Mouse (Mus musculus) CH12.LX (cell line): ENCODE measurements at regions not wholly inside any gene's neighbourhood (a gene's known extent, or its start where the extent isn't known, plus 50 kb on each side); places are given as distances from the start of the nearest gene placed in this dataset.

ENCODE experiments used
- DNase-seq: peaks from one replicate; pipeline ENCODE4 v3.0.0-alpha.2; 2013; ENCODE audit errors: extremely low read depth
- H3K27ac ChIP-seq: 2 replicates; pipeline ENCODE4 v1.5.1; 2012; ENCODE audit warnings: low read depth, mild to moderate bottlenecking, control low read depth, moderate library complexity; ENCODE audit not compliant: insufficient read depth
- H3K27me3 ChIP-seq: replicated peaks from 2 replicates; pipeline ENCODE3; 2012; ENCODE audit warnings: inconsistent platforms
- H3K36me3 ChIP-seq, 2 experiments: replicated peaks in 1 of 2; 2 replicates each; pipeline versions ENCODE3 to v1.6.1; 2012; ENCODE audit warnings: inconsistent platforms in 1 of 2, low read length in 1 of 2, mild to moderate bottlenecking in 1 of 2, mixed read lengths in 1 of 2, moderate library complexity in 1 of 2; ENCODE audit not compliant: control insufficient read depth in 1 of 2, insufficient read depth in 1 of 2
- H3K4me1 ChIP-seq, 2 experiments: 2 replicates each; pipeline ENCODE4 v1.6.1; 2012; ENCODE audit warnings: inconsistent platforms in 1 of 2, moderate library complexity in 1 of 2; ENCODE audit not compliant: insufficient read depth in 2 of 2, control insufficient read depth in 1 of 2
- H3K4me2 ChIP-seq: 2 replicates; pipeline ENCODE4 v1.6.1; 2012; ENCODE audit warnings: low read depth, mild to moderate bottlenecking, control low read depth; ENCODE audit not compliant: poor library complexity, insufficient read depth, severe bottlenecking
- H3K4me3 ChIP-seq, 3 experiments: fragments of 150-350 bp in 1 of 3; sonication (generic) in 1 of 3; replicated peaks in 1 of 3; 2 replicates each; pipeline versions ENCODE3 to v1.5.1; 2011 to 2012; ENCODE audit warnings: low read depth in 2 of 3, low read length in 2 of 3, mild to moderate bottlenecking in 2 of 3, moderate library complexity in 2 of 3, control low read depth in 1 of 3, improper control_type of control experiment in 1 of 3, inconsistent platforms in 1 of 3, mixed read lengths in 1 of 3; ENCODE audit not compliant: poor library complexity in 1 of 3
- H3K79me2 ChIP-seq: replicated peaks from 2 replicates; pipeline ENCODE4 v1.6.1; 2012; ENCODE audit warnings: mild to moderate bottlenecking, moderate library complexity; ENCODE audit not compliant: control insufficient read depth, poor library complexity, insufficient read depth, severe bottlenecking; ENCODE audit errors: extremely low read depth
- H3K9ac ChIP-seq: 2 replicates; pipeline ENCODE4 v1.6.1; 2012; ENCODE audit warnings: low read depth, mild to moderate bottlenecking, control low read depth, moderate library complexity; ENCODE audit not compliant: insufficient read depth
- H3K9me3 ChIP-seq: replicated peaks from 2 replicates; pipeline ENCODE3; 2012; ENCODE audit warnings: low read length, inconsistent platforms, mixed read lengths
- CHD2 ChIP-seq: IDR thresholded peaks from 2 replicates; pipeline ENCODE4 v1.6.1; 2011; ENCODE audit warnings: low read length, improper control_type of control experiment
- E2F4 ChIP-seq: IDR thresholded peaks from 2 replicates; pipeline ENCODE4 v1.6.1; 2011; ENCODE audit warnings: low read depth, low read length, improper control_type of control experiment; ENCODE audit not compliant: insufficient replicate concordance
- MAX ChIP-seq: IDR thresholded peaks from 2 replicates; pipeline ENCODE4 v1.6.1; 2011; ENCODE audit warnings: low read length, improper control_type of control experiment
- NELFE ChIP-seq: IDR thresholded peaks from 2 replicates; pipeline ENCODE4 v1.6.1; 2011; ENCODE audit warnings: low read depth, low read length, improper control_type of control experiment
- POLR2AphosphoS2 ChIP-seq: IDR thresholded peaks from 2 replicates; pipeline ENCODE4 v1.6.1; 2011; ENCODE audit warnings: low read depth, low read length, improper control_type of control experiment
- RAD21 ChIP-seq: IDR thresholded peaks from 2 replicates; pipeline ENCODE4 v1.6.1; 2011; ENCODE audit warnings: low read depth, mild to moderate bottlenecking, low read length, improper control_type of control experiment, moderate library complexity
- TBP ChIP-seq: conservative IDR thresholded peaks from 2 replicates; pipeline ENCODE4 v1.6.1; 2011; ENCODE audit warnings: low read depth, low read length, improper control_type of control experiment
- USF1 ChIP-seq: IDR thresholded peaks from 2 replicates; pipeline ENCODE4 v1.6.1; 2014; ENCODE audit warnings: low read depth, mild to moderate bottlenecking, inconsistent platforms, low read length, improper control_type of control experiment
- USF2 ChIP-seq: conservative IDR thresholded peaks from 2 replicates; pipeline ENCODE4 v1.6.1; 2011; ENCODE audit warnings: low read depth, low read length, improper control_type of control experiment
- ZKSCAN1 ChIP-seq: IDR thresholded peaks from 2 replicates; pipeline ENCODE4 v1.6.1; 2012; ENCODE audit warnings: low read depth, inconsistent platforms, low read length, improper control_type of control experiment, borderline replicate concordance
- dilution Hi-C: fragments of 300-500 bp; cut with MboI; formaldehyde crosslinking; loops from 2 replicates; pipeline ENCODE4 v1.14.3; 2020; ENCODE audit warnings: low sequenced_read_pairs; ENCODE audit not compliant: extremely low pct_unique_long_range_greater_than_20kb, extremely low pct_ligation_motif_present
- in situ Hi-C: fragments of 300-500 bp; cut with MboI; formaldehyde crosslinking; loops from 3 replicates; pipeline ENCODE4 v1.14.3; 2019; ENCODE audit warnings: low sequenced_read_pairs, low pct_ligation_motif_present, low pct_unique_long_range_greater_than_20kb, mixed read lengths

DNA sequence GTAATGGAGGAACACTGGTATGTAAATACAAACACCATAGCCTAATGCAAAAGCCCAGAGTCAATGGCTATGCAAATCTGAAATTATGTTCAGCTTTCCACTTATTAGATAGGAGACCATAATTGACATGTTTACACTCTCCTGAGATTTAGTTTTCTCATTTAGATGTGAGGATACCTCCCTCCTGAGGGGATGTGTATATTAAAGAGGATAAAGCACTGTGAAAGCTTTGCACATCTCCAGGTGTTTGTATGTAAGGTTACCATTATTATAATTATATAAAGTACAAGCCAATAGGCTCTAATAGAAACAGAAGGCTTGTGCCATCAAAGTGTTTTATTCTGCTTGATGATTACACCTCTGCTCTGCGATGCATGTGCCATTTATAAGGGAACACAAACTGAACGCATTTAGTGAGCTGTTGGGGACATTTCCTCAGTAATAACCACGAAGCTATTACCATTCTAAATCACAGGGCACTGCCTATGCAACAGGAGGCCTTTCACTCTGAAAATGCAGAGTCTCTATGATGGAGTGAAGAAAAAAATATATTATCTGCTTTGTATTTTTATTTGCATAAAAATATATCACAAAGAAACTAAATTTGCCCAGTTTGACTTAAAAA is 328.8 kb downstream of the Htr7 start:
- TF ChIP-seq USF1 (no peak), USF2 (no peak), CHD2 (no peak), NELFE (no peak), ZKSCAN1 (no peak), TBP (no peak), E2F4 (no peak), MAX (no peak), POLR2AphosphoS2 (no peak), RAD21 (no peak)
- Histone ChIP-seq H3K27me3 (no peaks in the 10 kb centered on the region), H3K9me3 (no peaks in the 10 kb centered on the region), H3K27ac (no peak overlapping the region), H3K9ac (no peak overlapping the region), H3K36me3 (no peaks in the 10 kb centered on the region), H3K4me3 (no peak overlapping the region), H3K79me2 (no peaks in the 10 kb centered on the region), H3K4me1 (no peaks in the 10 kb centered on the region), H3K4me2 (no peak overlapping the region)
- no peak for DNase-seq
- in situ Hi-C loops = no loop called here
- dilution Hi-C loops = no loop called here
